Mouse (Mus musculus) kidney, adult 18-20 months (tissue): ENCODE results near the gene Rgmb.

Experiments used
- DNase-seq: peaks from one replicate; pipeline ENCODE4 v3.0.0; 2021

Gene Rgmb

GRCm38 (mm10) chr17:15773956-15774355, 56.9 kb downstream of the Rgmb start:
- no peak for DNase-seq

- no peak for DNase-seq
Measured at GRCm38 (mm10) chr17:15769081-15769724, 61.6 kb downstream of the Rgmb start.

DNA sequence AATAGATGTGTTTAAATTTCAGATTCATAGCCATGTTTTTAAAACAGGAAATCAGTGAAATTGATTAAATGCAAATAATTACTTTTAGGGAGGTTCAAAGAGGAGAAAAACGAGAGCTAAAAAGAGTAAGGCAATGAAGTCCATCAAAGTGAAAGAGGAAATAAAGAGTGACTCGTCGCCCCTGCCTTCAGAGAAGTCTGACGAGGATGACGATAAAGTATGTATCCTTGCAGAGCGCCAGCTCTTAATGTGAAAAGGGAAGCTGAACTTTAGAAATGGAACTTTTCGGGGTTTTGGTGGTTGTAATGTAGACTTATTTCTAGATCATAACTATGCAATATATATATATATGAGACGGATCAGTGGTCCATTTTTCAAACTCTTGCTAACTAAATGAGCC, 69.6 kb downstream of the Rgmb start:
- DNase-seq = no peak
